Mouse (Mus musculus) urinary bladder, adult 2 months (tissue): ENCODE data around the gene Zan. TPM values are rescaled to one million over a fixed set of nuclear protein-coding genes. Genes with fewer than 3 reads are reported as not detected.

ENCODE experiments used
- DNase-seq: peaks from one replicate; pipeline ENCODE4 v3.0.0; 2022; ENCODE audit warnings: low spot score
- polyA plus RNA-seq: library from polyadenylated mRNA; depleted of rRNA; stranded (reverse); fragments of >200 nt; gene quantifications from 2 replicates; pipeline ENCODE4 v1.2.3, GENCODE M21; 2012

Gene Zan
- polyA plus RNA-seq, 1 experiment: 0.11 TPM

DNA sequence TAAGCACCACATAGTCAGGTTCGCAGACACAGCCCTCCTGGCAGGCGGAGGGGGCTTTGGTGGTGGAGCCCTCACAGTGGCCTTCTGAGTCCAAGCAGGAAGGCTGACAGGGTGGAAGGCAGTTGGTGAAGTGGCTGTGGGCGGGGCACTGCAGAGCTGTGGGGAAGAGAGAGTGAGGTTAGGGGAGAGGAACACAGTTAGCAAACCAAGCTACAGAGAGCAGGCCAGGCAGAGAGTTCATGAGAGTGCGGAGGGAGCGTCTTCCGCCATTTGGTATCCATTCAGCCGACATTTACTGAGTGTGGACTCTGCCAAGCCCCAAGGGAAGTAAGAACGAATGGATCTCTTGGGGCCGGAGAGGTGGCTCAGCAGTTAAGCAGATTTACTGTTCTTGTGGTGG lies 57.8 kb downstream of the Zan start:
- DNase-seq: no peak

- no peak for DNase-seq
These were observed 62.6 kb downstream of the Zan start for GRCm38 (mm10) chr5:137414253-137414652.

GRCm38 (mm10) chr5:137411235-137411634 lies 65.6 kb downstream of the Zan start:
- no peak for DNase-seq

DNA sequence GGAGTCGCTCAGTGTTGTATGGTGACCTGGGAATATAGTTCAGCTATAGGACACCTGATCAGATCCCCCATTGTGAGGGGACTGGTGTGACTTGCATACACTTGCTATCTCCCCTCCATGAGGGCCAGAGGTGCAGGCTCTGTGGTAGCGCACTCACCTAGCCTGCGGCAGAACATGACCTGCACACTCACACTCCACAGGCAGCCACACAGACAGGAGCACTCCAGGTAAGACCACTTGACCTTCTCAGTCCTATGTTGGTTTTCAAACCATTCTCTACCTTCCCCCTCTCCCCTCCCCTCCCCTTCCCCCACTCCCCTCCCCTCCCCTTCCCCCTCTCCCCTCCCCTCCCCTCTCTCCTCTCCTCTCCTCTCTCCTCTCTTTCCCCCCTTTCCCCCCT lies 66.3 kb downstream of the Zan start:
- DNase-seq: no peak

DNA sequence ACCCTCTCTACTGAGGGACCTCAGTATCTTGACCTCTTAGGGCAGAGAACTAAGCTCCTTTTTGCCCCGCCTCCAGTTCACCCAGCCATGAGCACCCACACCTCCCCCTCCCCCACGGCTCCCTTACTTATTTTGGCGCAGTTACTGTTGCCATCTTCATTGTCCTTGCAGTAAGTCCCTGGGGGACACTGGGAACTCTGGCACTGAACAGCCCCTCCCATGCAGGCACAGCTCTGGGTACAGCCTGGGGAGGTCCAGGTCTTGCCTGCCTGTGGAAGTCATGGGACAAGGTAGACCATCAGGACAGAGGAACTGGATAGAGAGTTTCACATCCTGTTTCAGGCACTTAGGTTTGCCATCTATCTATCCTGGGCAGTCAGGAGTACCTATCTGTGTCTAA lies 66.8 kb downstream of the Zan start:
- DNase-seq: no peak

DNA sequence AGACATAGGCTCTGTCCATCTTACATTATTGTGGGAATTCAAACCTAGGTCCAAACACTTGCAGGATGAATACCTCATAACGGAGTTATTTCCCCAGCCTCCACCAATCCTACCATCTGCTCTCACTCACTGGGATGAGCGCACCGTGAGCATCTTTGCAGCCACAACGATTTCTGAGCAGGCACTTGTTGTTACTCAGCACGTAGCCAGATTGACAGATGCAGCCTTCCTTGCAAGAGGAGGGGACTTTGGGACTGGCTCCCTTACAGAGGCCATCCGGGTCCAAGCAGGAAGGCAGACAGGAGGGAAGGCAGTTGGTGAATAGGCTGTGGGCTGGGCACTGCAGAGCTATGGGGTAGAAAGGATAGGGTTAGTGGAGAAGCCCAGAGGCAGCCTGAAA lies 67.4 kb downstream of the Zan start:
- no peak for DNase-seq

DNA sequence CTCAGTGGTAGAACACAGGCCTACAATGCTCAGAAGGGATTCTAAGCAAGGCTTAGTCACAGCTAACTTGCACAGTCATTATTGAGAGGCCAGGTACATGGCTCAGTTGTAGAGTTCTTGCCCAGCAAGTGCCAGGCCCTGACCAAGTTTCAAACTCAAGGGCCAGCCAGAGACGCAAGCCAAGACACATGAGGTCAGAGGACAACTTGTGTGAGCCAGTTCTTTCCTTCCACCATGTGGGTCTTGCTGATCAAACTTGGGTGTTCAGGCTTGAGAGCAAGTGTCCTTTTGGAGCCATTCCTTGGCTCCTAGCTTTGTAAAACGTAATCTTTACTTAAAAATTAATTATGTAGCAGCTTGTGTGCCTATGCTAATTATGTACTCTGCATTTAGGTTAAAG lies 72.8 kb downstream of the Zan start:
- no peak for DNase-seq

DNA sequence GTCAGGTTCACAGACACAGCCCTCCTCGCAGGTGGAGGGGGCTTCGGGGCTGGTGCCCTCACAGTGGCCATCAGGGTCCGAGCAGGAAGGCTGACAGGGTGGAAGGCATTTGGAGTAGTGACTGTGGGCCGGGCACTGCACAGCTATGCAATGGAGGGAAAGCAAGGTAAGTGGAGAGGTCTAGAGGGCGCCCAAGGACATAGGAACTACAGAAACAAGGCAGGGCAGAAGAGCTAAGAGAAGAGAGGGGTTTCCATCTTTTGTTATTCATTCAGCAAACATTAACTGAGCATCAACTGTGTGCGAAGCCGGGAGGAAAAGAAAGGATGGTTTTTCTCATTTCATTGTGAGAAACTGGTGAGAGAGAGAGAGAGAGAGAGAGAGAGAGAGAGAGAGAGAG lies 82.4 kb downstream of the Zan start:
- DNase-seq: no peak

DNA sequence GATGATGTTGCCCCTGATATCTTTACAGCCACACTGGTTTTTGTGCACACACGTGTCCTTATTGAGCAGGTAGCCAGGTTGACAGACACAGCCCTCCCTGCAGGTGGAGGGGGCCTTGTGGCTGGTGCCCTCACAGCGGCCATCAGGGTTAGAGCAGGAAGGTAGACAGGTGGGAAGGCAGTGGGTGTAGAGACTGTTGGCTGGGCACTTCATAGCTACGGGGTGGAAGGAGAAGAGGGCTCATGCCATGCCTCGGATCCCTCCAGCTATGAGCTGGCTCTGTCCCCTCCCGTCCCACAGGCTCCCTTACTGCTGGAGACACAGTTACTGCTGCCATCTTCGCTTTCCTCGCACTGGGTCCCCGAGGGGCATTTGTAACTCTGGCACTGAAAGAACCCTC lies 85.2 kb downstream of the Zan start:
- DNase-seq: no peak

DNA sequence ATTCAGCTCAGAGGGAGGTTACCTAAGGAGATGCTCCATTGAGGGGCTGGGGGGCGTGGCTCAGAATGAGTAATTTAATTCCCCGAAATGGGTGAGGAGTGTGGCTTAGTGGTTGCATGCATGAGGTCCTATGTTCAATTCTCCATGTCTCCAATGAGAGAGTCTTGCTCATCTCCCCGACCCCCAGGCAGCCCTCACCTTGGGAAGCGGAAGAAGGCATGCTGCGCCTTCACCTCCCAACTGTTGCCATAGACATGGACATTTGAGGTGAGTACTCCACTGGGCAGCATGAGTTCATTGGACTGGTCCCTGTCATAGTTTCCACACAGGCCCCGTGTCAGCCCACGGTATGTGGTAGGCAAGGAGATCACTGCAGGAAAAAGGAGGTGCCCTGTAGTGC lies 90.2 kb downstream of the Zan start:
- no peak for DNase-seq

- DNase-seq: no peak
These were observed 93.4 kb downstream of the Zan start for GRCm38 (mm10) chr5:137383441-137383840.

- DNase-seq: no peak
These were observed 95.7 kb downstream of the Zan start for GRCm38 (mm10) chr5:137381152-137381551.

GRCm38 (mm10) chr5:137377603-137378002 lies 99.3 kb downstream of the Zan start:
- DNase-seq: no peak

DNA sequence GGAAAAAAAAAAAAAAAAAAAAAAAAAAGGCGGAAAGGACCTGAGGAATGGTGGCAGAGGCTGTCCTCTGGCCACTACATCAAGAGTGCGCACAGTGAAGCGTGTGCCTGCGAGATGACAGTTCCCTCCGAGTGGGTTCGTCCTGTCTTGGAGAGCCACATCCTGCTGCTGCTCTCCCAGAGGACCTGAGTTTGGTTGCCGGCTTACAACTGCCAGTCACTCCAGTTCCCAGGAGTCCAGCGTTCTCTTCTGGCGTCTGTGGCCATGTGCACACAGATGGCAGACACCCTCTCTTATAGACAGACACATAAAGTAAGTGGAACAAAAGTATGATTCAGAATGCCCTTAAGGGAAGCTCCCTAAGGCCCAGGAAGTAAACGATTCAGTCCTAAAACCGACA lies 99.7 kb downstream of the Zan start:
- DNase-seq: no peak

- DNase-seq: no peak
These were observed 100.1 kb downstream of the Zan start for GRCm38 (mm10) chr5:137376722-137377121.

GRCm38 (mm10) chr5:137376198-137376597 lies 100.7 kb downstream of the Zan start:
- no peak for DNase-seq

GRCm38 (mm10) chr5:137375627-137376026 lies 101.2 kb downstream of the Zan start:
- no peak for DNase-seq

DNA sequence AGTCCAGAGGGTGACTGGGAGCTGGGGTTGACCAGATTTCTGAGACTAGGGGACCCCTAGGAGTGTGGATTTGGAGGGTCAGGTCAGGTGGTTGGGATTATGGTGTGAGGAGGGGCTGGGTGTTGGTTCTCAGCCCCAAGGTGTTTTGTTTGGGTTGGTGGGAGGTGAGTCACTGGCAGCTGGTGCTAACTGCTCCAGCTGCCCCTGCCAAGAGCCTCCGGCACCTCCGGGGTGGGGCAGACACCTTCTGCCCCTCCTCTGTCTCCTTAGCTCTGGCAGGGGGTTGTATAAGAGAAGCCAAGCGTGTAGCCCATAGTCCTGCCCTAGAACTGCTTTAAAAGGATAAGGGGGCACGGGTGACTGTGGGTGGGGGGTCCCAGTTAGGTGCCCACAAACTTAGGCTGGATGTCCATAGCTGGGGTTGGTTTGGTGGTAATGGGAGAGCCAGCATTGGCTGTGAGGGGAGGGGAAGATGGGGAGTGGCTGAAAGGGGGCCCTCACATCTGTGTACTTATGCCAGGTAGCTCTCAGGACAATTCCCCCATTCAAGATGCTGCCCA lies 102.3 kb downstream of the Zan start:
- no peak for DNase-seq

DNA sequence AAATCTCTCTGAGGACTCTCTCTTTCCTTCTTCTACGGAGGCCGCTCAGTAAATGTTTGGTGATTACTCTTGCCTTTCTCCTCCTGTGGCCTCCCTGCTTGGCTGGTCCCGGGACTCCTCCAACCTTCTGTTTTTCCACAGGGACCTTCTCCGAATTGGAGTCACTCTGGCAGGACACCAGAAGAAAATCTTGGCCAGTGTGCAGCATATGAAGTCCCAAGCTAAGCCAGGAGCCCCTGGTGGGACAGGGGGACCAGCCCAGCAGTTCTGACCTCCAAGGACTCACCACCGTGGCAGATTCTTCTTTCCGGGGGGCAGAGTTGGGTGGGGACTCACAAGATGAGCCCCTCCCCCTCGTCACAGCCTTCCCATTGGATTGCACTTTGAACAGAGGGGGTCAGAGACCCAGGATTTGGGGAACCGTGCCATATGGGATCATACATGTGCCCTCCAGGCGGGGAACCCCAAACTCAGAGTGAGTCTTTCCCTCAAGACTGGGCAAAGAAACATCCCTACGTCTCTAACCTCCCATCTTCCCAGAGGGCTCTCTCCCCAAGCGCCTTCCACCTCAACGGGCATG lies 103.4 kb downstream of the Zan start:
- no peak for DNase-seq

- DNase-seq: no peak
These were observed 107.2 kb downstream of the Zan start for GRCm38 (mm10) chr5:137369665-137370064.

- no peak for DNase-seq
These were observed 118.5 kb downstream of the Zan start for GRCm38 (mm10) chr5:137358382-137358781.

DNA sequence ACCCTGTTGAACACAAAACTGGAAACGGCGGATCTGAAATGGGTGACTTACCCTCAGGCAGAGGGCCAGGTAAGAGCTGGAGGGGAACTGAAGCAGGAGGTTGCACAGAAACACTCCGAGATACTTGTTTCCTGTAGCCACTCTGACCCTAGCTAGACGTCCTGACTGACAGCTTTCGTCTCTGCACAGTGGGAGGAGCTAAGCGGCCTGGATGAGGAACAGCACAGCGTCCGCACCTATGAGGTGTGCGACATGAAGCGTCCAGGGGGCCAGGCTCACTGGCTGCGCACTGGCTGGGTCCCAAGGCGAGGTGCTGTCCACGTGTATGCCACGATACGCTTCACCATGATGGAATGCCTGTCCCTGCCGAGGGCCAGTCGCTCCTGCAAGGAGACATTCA lies 122.8 kb downstream of the Zan start:
- DNase-seq: no peak

DNA sequence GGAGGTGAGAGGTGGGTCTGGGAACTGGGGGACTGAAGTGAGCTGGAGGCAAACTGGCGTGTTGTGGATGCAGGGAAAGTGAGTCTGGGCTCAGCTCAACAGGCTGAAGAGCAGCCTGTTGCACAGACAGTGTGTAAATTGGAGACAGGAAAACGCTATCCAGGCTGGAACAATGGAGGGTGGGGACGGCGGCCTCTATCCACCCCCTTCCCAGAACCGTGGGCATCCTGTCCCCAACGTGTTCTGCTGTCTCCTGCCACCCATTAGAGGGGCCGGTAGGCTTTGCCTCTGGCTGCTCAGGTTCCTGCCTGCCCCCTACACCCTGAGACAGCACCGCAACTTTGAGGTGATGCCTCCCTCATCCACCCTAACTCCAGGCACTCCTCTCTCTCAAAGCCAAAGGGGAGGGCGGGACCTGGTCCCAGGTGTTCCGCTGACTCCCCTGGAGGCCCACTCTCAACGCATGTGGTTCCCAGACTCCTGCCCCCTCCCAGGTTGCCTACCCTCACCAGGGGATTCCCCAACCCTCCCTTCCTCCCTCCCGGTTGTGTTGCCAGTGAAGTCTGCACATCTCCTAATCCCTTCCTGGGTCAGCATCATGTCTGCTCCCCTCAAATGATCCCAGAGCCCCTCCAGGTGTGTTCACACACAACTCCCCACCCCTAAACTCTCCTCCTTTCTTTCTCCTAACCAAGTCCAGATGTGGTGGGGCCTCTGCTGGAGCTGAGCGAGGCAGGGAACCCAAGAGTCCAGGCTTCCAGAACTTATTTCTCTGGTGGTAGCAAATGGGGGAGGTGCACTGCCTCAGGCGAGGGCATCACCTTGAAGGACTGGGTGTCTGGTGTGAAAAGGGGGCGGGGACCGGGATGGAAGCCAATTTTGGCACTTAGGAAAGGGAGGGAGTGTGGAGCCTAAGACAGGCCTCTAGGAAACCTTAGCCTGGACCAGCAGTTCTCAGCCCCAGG lies 124.6 kb downstream of the Zan start:
- no peak for DNase-seq
